Mouse (Mus musculus): ENCODE data around the gene Man1c1. TPM values are rescaled to one million over a fixed set of nuclear protein-coding genes. Genes with fewer than 3 reads are reported as not detected.

Gene Man1c1
- polyA plus RNA-seq, 1 experiment = 6.9 TPM

GRCm38 (mm10) chr4:134532928-134533327 lies 171.2 kb downstream of the Man1c1 start:
- Histone ChIP-seq H3K27me3 (ENCODE audit: control insufficient read depth, insufficient read depth, low read length) (no peaks in the 10 kb centered on the region), H3K27ac (ENCODE audit: insufficient read depth, low read length) (no peak overlapping the region), H3K36me3 (ENCODE audit: control insufficient read depth, insufficient read depth, low read length) (peaks cover 22% of the 10 kb centered on the region), H3K4me3 (ENCODE audit: extremely low read depth, insufficient read depth, insufficient read length) (no peak overlapping the region), H3K4me1 (ENCODE audit: control insufficient read depth, insufficient read depth, insufficient read length) (no peaks in the 10 kb centered on the region; the same call in 1 of the 2 replicates)
- DNase-seq (ENCODE audit: low read depth in 1 of 2, low spot score in 2 of 2) = no peak
- 82% methylated on average over 4 of the region's 4 CpGs for WGBS
- TF ChIP-seq POLR2A (IDR thresholded peaks at IDR 0.05; ENCODE audit: low read depth, low read length) = no peak

GRCm38 (mm10) chr4:134526220-134526619 lies 177.9 kb downstream of the Man1c1 start:
- H3K36me3 ChIP-seq (ENCODE audit: control insufficient read depth, insufficient read depth, low read length) = peaks cover 26% of the 10 kb centered on the region
- DNase-seq (ENCODE audit: low read depth in 1 of 2, low spot score in 2 of 2) = no peak
- no peak for TF ChIP-seq POLR2A (IDR thresholded peaks at IDR 0.05; ENCODE audit: low read depth, low read length)
- no peak for TF ChIP-seq CTCF (IDR thresholded peaks at IDR 0.05; ENCODE audit: extremely low read depth, insufficient read depth, insufficient read length, insufficient replicate concordance)
- 44% methylated on average over 5 of the region's 5 CpGs for WGBS
- no peaks in the 10 kb centered on the region for H3K4me1 ChIP-seq (ENCODE audit: control insufficient read depth, insufficient read depth, insufficient read length)
- H3K27me3 ChIP-seq (ENCODE audit: control insufficient read depth, insufficient read depth, low read length) = no peaks in the 10 kb centered on the region
- H3K4me3 ChIP-seq (ENCODE audit: extremely low read depth, insufficient read depth, insufficient read length) = no peak overlapping the region
- no peak overlapping the region for H3K27ac ChIP-seq (ENCODE audit: insufficient read depth, low read length)

GRCm38 (mm10) chr4:134525806-134526205 lies 178.3 kb downstream of the Man1c1 start:
- 81% methylated on average over 5 of the region's 5 CpGs for WGBS
- no peak overlapping the region for H3K4me3 ChIP-seq (ENCODE audit: extremely low read depth, insufficient read depth, insufficient read length)
- H3K4me1 ChIP-seq (ENCODE audit: control insufficient read depth, insufficient read depth, insufficient read length) = no peaks in the 10 kb centered on the region
- H3K27me3 ChIP-seq (ENCODE audit: control insufficient read depth, insufficient read depth, low read length) = no peaks in the 10 kb centered on the region
- no peak overlapping the region for H3K27ac ChIP-seq (ENCODE audit: insufficient read depth, low read length)
- no peak for DNase-seq (ENCODE audit: low read depth in 1 of 2, low spot score in 2 of 2)
- H3K36me3 ChIP-seq (ENCODE audit: control insufficient read depth, insufficient read depth, low read length) = peaks cover 26% of the 10 kb centered on the region
- no peak for TF ChIP-seq CTCF (IDR thresholded peaks at IDR 0.05; ENCODE audit: extremely low read depth, insufficient read depth, insufficient read length, insufficient replicate concordance)
- no peak for TF ChIP-seq POLR2A (IDR thresholded peaks at IDR 0.05; ENCODE audit: low read depth, low read length)

- H3K27me3 ChIP-seq (ENCODE audit: control insufficient read depth, insufficient read depth, low read length) = no peaks in the 10 kb centered on the region
- no peaks in the 10 kb centered on the region for H3K4me1 ChIP-seq (ENCODE audit: control insufficient read depth, insufficient read depth, insufficient read length)
- H3K4me3 ChIP-seq (ENCODE audit: extremely low read depth, insufficient read depth, insufficient read length) = no peak overlapping the region
- 87% methylated on average over 4 of the region's 4 CpGs for WGBS
- no peak for DNase-seq (ENCODE audit: low read depth in 1 of 2, low spot score in 2 of 2)
- peaks cover 11% of the 10 kb centered on the region for H3K36me3 ChIP-seq (ENCODE audit: control insufficient read depth, insufficient read depth, low read length)
- no peak overlapping the region for H3K27ac ChIP-seq (ENCODE audit: insufficient read depth, low read length)
- no peak for TF ChIP-seq CTCF (IDR thresholded peaks at IDR 0.05; ENCODE audit: extremely low read depth, insufficient read depth, insufficient read length, insufficient replicate concordance)
- TF ChIP-seq POLR2A (IDR thresholded peaks at IDR 0.05; ENCODE audit: low read depth, low read length) = no peak
These were observed 180.6 kb downstream of the Man1c1 start for GRCm38 (mm10) chr4:134523447-134523846.

- DNase-seq (ENCODE audit: low read depth in 1 of 2, low spot score in 2 of 2) = no peak
- TF ChIP-seq CTCF (IDR thresholded peaks at IDR 0.05; ENCODE audit: extremely low read depth, insufficient read depth, insufficient read length, insufficient replicate concordance) (no peak), POLR2A (IDR thresholded peaks at IDR 0.05; ENCODE audit: low read depth, low read length) (no peak)
- H3K27ac ChIP-seq (ENCODE audit: insufficient read depth, low read length) = no peak overlapping the region
- H3K4me1 ChIP-seq (ENCODE audit: control insufficient read depth, insufficient read depth, insufficient read length) = no peaks in the 10 kb centered on the region
- no peak overlapping the region for H3K4me3 ChIP-seq (ENCODE audit: extremely low read depth, insufficient read depth, insufficient read length)
- no peaks in the 10 kb centered on the region for H3K27me3 ChIP-seq (ENCODE audit: control insufficient read depth, insufficient read depth, low read length)
- no peaks in the 10 kb centered on the region for H3K36me3 ChIP-seq (ENCODE audit: control insufficient read depth, insufficient read depth, low read length)
These were observed 184.8 kb downstream of the Man1c1 start for GRCm38 (mm10) chr4:134519281-134519680.

- DNase-seq (ENCODE audit: low read depth in 1 of 2, low spot score in 2 of 2) = no peak
- Histone ChIP-seq H3K36me3 (ENCODE audit: control insufficient read depth, insufficient read depth, low read length) (no peaks in the 10 kb centered on the region), H3K27me3 (ENCODE audit: control insufficient read depth, insufficient read depth, low read length) (no peaks in the 10 kb centered on the region), H3K27ac (ENCODE audit: insufficient read depth, low read length) (no peak overlapping the region), H3K4me1 (ENCODE audit: control insufficient read depth, insufficient read depth, insufficient read length) (no peaks in the 10 kb centered on the region), H3K4me3 (ENCODE audit: extremely low read depth, insufficient read depth, insufficient read length) (no peak overlapping the region)
- TF ChIP-seq CTCF (IDR thresholded peaks at IDR 0.05; ENCODE audit: extremely low read depth, insufficient read depth, insufficient read length, insufficient replicate concordance) = no peak
- no peak for TF ChIP-seq POLR2A (IDR thresholded peaks at IDR 0.05; ENCODE audit: low read depth, low read length)
- 95% methylated on average over 4 of the region's 4 CpGs for WGBS
These were observed 185.5 kb downstream of the Man1c1 start for GRCm38 (mm10) chr4:134518541-134518940.

- TF ChIP-seq CTCF (IDR thresholded peaks at IDR 0.05; ENCODE audit: extremely low read depth, insufficient read depth, insufficient read length, insufficient replicate concordance) (no peak), POLR2A (IDR thresholded peaks at IDR 0.05; ENCODE audit: low read depth, low read length) (no peak)
- Histone ChIP-seq H3K4me1 (ENCODE audit: control insufficient read depth, insufficient read depth, insufficient read length) (peaks cover under 1% of the 10 kb centered on the region; the same call in 1 of the 2 replicates), H3K36me3 (ENCODE audit: control insufficient read depth, insufficient read depth, low read length) (no peaks in the 10 kb centered on the region), H3K27ac (ENCODE audit: insufficient read depth, low read length) (no peak overlapping the region), H3K27me3 (ENCODE audit: control insufficient read depth, insufficient read depth, low read length) (no peaks in the 10 kb centered on the region), H3K4me3 (ENCODE audit: extremely low read depth, insufficient read depth, insufficient read length) (no peak overlapping the region)
- DNase-seq (ENCODE audit: low read depth in 1 of 2, low spot score in 2 of 2) = no peak
- WGBS = 84% methylated on average over 10 of the region's 10 CpGs
These were observed 186.4 kb downstream of the Man1c1 start for GRCm38 (mm10) chr4:134517719-134518118.

Data from spleen, adult 2 months (tissue).